ENCODE assay signal across 15 mouse cellular contexts in the genomic region with DNA sequence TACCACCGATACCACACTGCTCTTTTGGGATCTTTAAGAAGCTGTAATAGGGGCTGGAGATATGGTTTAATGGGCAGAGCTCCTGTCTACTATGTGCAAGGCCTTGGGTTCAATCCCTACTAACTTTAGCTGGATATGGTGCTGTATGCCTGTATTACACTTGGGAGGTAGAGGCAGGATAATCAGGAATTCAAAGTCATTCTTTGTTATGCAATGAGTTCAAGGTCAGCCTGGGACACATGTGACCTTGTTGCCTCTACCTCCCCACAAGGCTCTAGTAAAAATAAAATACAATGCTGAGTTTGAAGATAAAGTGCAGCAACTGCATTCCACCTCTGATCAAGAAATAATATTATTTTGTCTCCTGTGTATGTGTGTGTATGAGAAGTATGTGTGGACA. TPM values are rescaled to one million over a fixed set of nuclear protein-coding genes. Genes with fewer than 3 reads are reported as not detected.
"Had no signal": no experiment of that assay in that cellular context is flagged by ENCODE, and none has a peak within 500 bp of the region (broad histone marks: within the 10 kb centered on the region; RNA-seq: fewer than 3 reads in every experiment).

No protein-coding gene starts in this region.

- H3K27ac ChIP-seq: midbrain, embryonic 10.5 days; midbrain, embryonic 12.5 days; neural tube, embryonic 12.5 days had no signal

- DNase-seq: lung, adult 18-20 months; lung, embryonic 14.5 days; lung, postnatal 10 days; lung, postnatal 4 days; midbrain, embryonic 14.5 days; right cerebral cortex, postnatal 14 days; right cerebral cortex, postnatal 4 days; spleen, adult 18-20 months; thymus, adult 18-20 months; thymus, postnatal 14 days; thymus, postnatal 36 days had no signal

- H3K27me3 ChIP-seq: midbrain, embryonic 12.5 days; neural tube, embryonic 12.5 days had no signal

- H3K9me3 ChIP-seq: midbrain, embryonic 10.5 days; midbrain, embryonic 12.5 days; neural tube, embryonic 12.5 days had no signal

- H3K9ac ChIP-seq: lung, embryonic 14.5 days; midbrain, embryonic 12.5 days; neural tube, embryonic 12.5 days had no signal

- H3K4me3 ChIP-seq: midbrain, embryonic 10.5 days; midbrain, embryonic 12.5 days; neural tube, embryonic 12.5 days had no signal

- H3K4me2 ChIP-seq: lung, embryonic 14.5 days; midbrain, embryonic 12.5 days; neural tube, embryonic 12.5 days had no signal

- H3K36me3 ChIP-seq: midbrain, embryonic 10.5 days; midbrain, embryonic 12.5 days; neural tube, embryonic 12.5 days had no signal

RNA-seq across cellular contexts. Expression of a gene that starts 25.6 kb away (rescaled TPM):
- total RNA-seq: megakaryocyte-erythroid progenitor cell, adult 5-6 weeks had no signal
